30 mouse cellular contexts compared by ENCODE assay signal in the genomic region with DNA sequence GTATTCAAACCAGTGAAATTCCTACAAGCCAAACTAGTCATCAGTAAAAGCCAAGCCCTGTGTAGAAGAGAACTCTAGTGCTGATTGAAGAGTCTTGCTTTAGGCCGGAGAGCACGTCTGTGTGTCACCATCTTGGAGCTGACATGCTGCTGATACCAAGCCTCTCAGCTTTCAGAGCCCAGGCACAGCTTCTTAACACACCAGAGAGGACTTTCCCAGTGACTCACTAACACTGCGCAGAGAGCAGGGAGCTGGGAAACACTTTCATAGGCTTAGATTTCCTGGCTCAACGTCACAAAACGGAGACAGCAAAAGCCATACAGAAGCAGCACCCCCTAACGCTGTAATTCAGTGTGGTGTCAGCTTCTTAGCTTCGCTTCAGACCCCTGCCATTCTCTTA.
DNase-seq lines count a peak whose midpoint lies in the region; ATAC-seq lines count a peak whose summit lies in the region.
"Had no signal": no experiment of that assay in that cellular context is flagged by ENCODE, and none has a peak within 500 bp of the region (broad histone marks: within the 10 kb centered on the region; RNA-seq: fewer than 3 reads in every experiment).

No protein-coding gene starts in this region.

- H3K4me3 ChIP-seq in heart, embryonic 10.5 days = no peak overlapping the region
- no peak overlapping the region for H3K4me3 ChIP-seq in heart, embryonic 16.5 days (ENCODE audit: low read length)
- H3K4me3 ChIP-seq in heart, embryonic 11.5 days (ENCODE audit: low read depth, low read length) = no peak overlapping the region
- H3K4me3 ChIP-seq: embryonic facial prominence, embryonic 10.5 days; embryonic facial prominence, embryonic 13.5 days; erythroblast, embryonic 14.5 days; forebrain, embryonic 12.5 days; forebrain, embryonic 15.5 days; gastrocnemius, adult 2 months had no signal

- H3K36me3 ChIP-seq in heart, embryonic 10.5 days = no peaks in the 10 kb centered on the region
- no peaks in the 10 kb centered on the region for H3K36me3 ChIP-seq in heart, embryonic 16.5 days (ENCODE audit: control insufficient read depth, insufficient read depth)
- H3K36me3 ChIP-seq in heart, embryonic 11.5 days (ENCODE audit: control insufficient read depth, insufficient read depth, low read length) = no peaks in the 10 kb centered on the region
- H3K36me3 ChIP-seq: embryonic facial prominence, embryonic 10.5 days; embryonic facial prominence, embryonic 13.5 days; forebrain, embryonic 12.5 days; forebrain, embryonic 15.5 days; G1E had no signal

- H3K4me2 ChIP-seq in heart, embryonic 16.5 days (ENCODE audit: low read depth, low read length) = no peak overlapping the region
- H3K4me2 ChIP-seq in heart, embryonic 11.5 days = no peak overlapping the region
- H3K4me2 ChIP-seq: embryonic facial prominence, embryonic 13.5 days; forebrain, embryonic 12.5 days; forebrain, embryonic 15.5 days; hindbrain, embryonic 14.5 days had no signal

- peak overlapping the region; percentile 64 for H3K27ac ChIP-seq in heart, embryonic 10.5 days
- no peak overlapping the region for H3K27ac ChIP-seq in heart, embryonic 16.5 days (ENCODE audit: low read length)
- H3K27ac ChIP-seq in heart, embryonic 11.5 days (ENCODE audit: low read depth, low read length) = no peak overlapping the region
- H3K27ac ChIP-seq: embryonic facial prominence, embryonic 10.5 days; embryonic facial prominence, embryonic 13.5 days; forebrain, embryonic 12.5 days; forebrain, embryonic 15.5 days; gastrocnemius, adult 2 months; hindbrain, embryonic 14.5 days; hindbrain, postnatal 0 days had no signal

- H3K27me3 ChIP-seq in heart, embryonic 10.5 days (ENCODE audit: insufficient read depth, poor library complexity, severe bottlenecking) = no peaks in the 10 kb centered on the region
- H3K27me3 ChIP-seq in heart, embryonic 16.5 days (ENCODE audit: control insufficient read depth, insufficient read depth, low read length) = no peaks in the 10 kb centered on the region
- no peaks in the 10 kb centered on the region for H3K27me3 ChIP-seq in heart, embryonic 11.5 days (ENCODE audit: control insufficient read depth, insufficient read depth, low read length)
- H3K27me3 ChIP-seq: CH12.LX; embryonic facial prominence, embryonic 13.5 days; forebrain, embryonic 12.5 days; forebrain, embryonic 15.5 days had no signal

- DNase-seq in heart, embryonic 10.5 days (ENCODE audit: low spot score) = peak; percentile 79
- no peak for DNase-seq in heart, postnatal 14 days
- DNase-seq in NIH3T3 (ENCODE audit: low read depth) = peak; percentile 11
- DNase-seq in spleen, postnatal 4 days (ENCODE audit: low spot score in 2 of 2) = no peak
- DNase-seq: adrenal gland, adult 2 months; adrenal gland, postnatal 14 days; B cell, adult 2 months; cerebellum, adult 11-12 months; cerebellum, adult 8-10 months; cerebellum, postnatal 10 days; cerebellum, postnatal 36 days; embryo, embryonic 11 days; gastrocnemius, adult 2 months; gastrocnemius, postnatal 14 days; heart, adult 11 months; heart, postnatal 4 days; kidney, adult 18-20 months had no signal

- 35% methylated on average over 7 of the region's 7 CpGs for WGBS in heart, embryonic 10.5 days
- 31% methylated on average over 7 of the region's 7 CpGs for WGBS in heart, embryonic 16.5 days
- whole genome bisulfite sequencing in heart, embryonic 11.5 days (ENCODE audit: insufficient replicate concordance) = 40% methylated on average over 7 of the region's 7 CpGs

- H3K9ac ChIP-seq in heart, embryonic 16.5 days (ENCODE audit: low read length) = no peak overlapping the region
- H3K9ac ChIP-seq in heart, embryonic 11.5 days (ENCODE audit: low read depth, low read length) = no peak overlapping the region
- H3K9ac ChIP-seq: embryonic facial prominence, embryonic 13.5 days; forebrain, embryonic 12.5 days; forebrain, embryonic 15.5 days; hindbrain, embryonic 14.5 days had no signal

- 0 out of 2 replicates have a peak, but pooled peaks have one; percentile 37 for ATAC-seq in heart, embryonic 16.5 days (replicated peaks; ENCODE audit: extremely low read depth, insufficient read depth, low FRiP score)
- no peak for ATAC-seq in heart, embryonic 11.5 days (replicated peaks; ENCODE audit: insufficient number of reproducible peaks, low FRiP score, low TSS enrichment)
- ATAC-seq: forebrain, embryonic 15.5 days; hindbrain, postnatal 0 days; inflammation-experienced regulatory T-cells, adult 6 months; intestine, embryonic 16.5 days had no signal

- intact Hi-C loops in heart, postnatal 14 days (cut with DNase I) = loop anchor here (10.0 kb wide), 1 partner anchor 289 kb away; no protein-coding TSS in a partner anchor

- no peaks in the 10 kb centered on the region for H3K9me3 ChIP-seq in heart, embryonic 10.5 days
- H3K9me3 ChIP-seq in heart, embryonic 16.5 days (replicated peaks; ENCODE audit: control insufficient read depth, low read length) = no peaks in the 10 kb centered on the region
- H3K9me3 ChIP-seq in heart, embryonic 11.5 days (replicated peaks; ENCODE audit: control insufficient read depth, low read length) = no peaks in the 10 kb centered on the region
- H3K9me3 ChIP-seq: embryonic facial prominence, embryonic 10.5 days; embryonic facial prominence, embryonic 13.5 days; forebrain, embryonic 12.5 days; forebrain, embryonic 15.5 days had no signal

- H3K4me1 ChIP-seq in heart, embryonic 10.5 days = peaks cover 20% of the 10 kb centered on the region
- H3K4me1 ChIP-seq in heart, embryonic 16.5 days (ENCODE audit: control insufficient read depth, insufficient read depth, low read length) = peaks cover 8% of the 10 kb centered on the region
- no peaks in the 10 kb centered on the region; the same call in 1 of the 2 replicates for H3K4me1 ChIP-seq in heart, embryonic 11.5 days (ENCODE audit: control insufficient read depth, insufficient read depth, low read length)
- H3K4me1 ChIP-seq: embryonic facial prominence, embryonic 10.5 days had no signal

Comparison
In these comparisons a context has a peak if more than half of its experiments do, and no peak if none do; other contexts are left out.
1. DNase-seq: peak in heart, embryonic 10.5 days (single experiment) and NIH3T3 (single experiment); none in heart, postnatal 14 days (0 of 2) and spleen, postnatal 4 days (0 of 2).